Mouse (Mus musculus) layer of hippocampus, adult 9-11 months (tissue): Measurements from ENCODE around the gene Med15.
"Not testable (repeated sequence)": the region's sequence is repeated elsewhere in the genome, so short reads cannot be mapped to it uniquely, and the experiment has no call there.

Source experiments
- DNase-seq: peaks from one replicate; pipeline ENCODE4 v3.0.0; 2022

Med15 gene

DNA sequence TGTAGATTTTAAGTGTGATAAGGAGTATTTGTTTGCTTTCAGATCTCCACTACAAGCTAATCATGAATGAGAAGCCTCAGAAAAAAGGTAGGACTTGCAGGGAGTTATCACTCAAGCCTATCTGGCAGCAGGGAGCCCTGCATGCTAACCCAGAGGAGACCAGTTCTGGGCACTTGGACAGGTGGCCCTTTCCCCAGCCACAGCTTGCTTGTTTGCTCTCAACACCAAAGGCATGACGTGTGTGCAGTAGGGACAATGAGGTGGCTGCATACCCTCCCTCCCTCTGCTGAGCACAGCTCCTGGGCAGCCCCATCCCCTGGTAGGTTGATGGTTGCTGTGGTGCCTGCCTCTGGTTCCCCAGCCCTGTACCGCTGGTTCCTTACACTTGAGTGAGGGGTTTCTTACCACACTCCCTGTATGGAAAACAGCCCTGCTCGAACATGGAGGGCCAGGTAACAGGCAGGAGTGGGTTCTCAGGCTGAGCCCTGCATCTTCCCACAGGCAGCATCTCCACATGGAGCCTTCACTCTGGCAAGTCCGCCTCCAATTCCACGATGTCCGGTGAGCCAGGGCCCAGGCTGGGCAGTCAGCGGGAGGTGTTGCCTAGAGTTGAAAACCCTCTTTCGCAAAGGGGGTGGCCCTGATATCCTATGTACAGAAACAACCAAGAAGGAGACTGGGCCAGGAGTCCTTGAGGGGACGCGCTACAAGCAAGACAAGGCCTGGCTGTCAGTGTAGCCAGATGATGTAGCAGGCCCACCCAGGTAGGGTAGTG lies 84.9 kb downstream of the Med15 start:
- no peak for DNase-seq

DNA sequence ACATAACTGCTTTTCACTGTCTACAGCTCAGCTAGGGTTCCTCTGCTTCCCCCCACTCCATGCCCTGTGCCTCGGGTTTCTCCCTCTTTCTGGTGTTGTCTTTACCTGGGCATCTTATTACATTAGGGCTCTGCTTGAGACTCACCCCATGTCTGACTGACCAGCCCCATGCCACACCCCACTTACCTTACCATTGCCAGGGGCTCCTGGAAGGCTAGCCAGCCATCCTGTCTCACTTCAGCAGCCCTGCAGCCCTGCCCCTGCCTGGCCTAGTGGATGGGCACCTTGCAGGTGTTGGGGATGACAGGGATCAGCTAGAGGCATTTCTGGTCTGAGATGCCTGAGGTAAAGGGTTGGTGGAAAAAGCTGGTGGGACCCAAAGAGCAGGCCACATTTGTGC lies 85.5 kb downstream of the Med15 start:
- no peak for DNase-seq

DNA sequence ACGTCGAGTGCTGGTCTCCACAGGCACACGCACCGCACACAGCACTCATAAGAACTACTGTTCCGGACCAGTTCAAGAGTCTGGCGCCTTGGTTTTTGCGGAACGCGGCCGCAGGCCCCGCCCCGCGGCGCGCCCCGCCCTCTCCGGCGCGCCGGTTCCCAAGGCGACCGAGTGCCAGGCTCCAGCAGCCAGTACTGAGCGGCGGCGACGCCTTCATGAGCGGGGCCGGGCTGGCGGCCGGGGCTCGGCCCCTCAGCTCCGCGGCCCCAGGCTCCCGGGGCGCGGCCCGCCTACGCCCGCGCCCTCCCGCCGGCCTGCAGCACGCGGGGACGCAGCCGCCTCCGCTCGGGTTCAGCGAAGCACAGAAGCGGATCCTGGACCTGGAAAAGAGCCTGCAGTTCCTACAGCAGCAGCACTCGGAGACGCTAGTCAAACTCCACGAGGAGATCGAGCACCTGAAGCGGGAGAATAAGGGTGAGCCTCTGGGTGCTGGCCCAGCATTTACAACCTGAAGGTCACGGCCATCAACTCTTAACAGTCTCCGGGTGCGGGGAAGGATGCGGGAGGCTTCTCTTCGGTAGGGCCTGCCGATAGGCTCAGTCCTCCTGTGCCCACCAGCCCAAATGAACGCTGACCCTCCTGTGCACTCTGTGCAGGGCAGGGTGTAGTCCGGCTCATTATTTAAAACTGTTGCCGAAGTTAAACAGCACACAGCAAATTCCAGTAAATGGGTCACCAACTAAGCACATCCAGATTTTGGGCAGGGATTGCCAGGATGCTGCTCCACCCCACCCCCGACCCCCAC lies 86.2 kb downstream of the Med15 start, which contains the start of gene Ccdc74a:
Ccdc74a (plus strand) TSS at position 161 of the 805 bp plus-strand sequence.
- DNase-seq = peak; percentile 74

GRCm38 (mm10) chr16:17643437-17643990 lies 89.2 kb downstream of the Med15 start:
- DNase-seq = no peak

DNA sequence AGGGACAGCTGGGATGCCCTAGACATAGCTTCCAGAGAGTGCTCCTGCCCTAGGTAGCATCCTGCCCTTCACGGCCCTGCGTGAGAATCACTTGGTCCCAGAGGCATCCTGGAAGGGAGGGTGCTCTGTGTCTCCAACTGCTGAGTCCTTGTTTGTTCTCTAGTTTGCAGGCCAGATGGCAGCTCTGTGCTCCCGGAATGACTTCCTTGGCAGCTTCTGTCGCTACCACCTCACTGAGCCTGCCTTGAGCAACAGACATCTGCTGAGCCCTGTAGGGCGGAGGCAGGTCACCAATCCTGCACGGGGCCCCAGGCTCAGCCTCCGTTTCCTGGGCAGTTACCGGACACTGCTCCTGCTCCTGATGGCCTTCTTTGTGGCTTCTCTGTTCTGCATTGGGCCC lies 90.4 kb downstream of the Med15 start:
- peak; percentile 78 for DNase-seq

DNA sequence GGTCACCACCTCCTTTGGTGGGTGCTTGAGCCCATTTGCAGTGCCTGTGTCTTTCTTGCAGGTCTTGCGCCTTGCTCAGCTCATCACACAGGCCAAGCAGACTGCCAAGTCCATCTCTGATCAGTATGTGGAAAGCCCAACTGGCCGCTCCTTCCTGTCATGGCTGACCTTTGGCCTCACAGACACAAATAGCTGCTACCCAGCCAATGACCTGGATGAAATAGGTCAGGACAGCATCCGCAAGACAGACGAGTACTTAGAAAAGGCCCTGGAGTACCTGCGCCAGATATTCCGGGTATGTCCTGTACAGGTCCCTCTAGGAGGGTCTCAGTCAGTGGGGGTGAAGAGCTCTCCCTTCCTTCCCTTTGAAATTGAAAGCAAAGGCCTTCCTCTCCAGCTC lies 91.4 kb downstream of the Med15 start:
- no peak for DNase-seq

DNA sequence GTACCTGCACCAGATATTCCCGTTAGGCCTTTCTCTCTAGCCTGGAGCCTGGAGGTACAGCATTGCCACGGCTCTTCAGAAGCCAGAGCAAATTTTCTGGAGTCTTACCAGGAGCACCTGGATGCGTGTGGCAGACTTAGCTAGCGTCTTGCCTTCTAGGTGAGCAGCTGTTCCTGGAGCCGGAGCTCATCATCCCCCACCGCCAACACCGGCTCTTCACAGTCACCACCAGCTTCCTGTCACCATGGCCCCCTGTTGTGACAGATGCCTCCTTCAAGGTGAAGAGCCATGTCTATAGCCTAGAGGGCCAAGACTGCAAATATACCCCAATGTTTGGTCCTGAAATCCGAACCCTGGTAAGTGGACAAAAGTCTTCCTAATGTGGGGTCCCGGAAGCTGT lies 92.0 kb downstream of the Med15 start:
- DNase-seq = no peak

DNA sequence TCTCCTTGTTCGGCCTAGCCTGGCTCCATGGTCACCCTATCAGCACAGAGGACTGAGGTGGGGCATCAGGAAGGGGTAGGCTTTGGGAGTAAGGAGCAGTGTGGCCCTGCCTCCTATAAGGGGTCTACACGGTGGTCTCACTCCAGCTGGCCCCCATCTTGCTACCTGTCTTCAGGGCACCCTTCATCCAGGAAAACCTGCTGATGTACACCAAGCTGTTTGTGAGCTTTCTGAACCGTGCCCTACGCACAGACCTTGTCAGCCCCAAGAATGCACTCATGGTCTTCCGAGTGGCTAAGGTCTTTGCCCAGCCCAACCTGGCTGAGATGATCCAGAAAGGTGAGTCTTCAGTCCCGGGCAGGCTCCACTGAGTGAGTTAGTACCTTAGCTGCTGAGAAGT lies 92.7 kb downstream of the Med15 start:
- DNase-seq = no peak

DNA sequence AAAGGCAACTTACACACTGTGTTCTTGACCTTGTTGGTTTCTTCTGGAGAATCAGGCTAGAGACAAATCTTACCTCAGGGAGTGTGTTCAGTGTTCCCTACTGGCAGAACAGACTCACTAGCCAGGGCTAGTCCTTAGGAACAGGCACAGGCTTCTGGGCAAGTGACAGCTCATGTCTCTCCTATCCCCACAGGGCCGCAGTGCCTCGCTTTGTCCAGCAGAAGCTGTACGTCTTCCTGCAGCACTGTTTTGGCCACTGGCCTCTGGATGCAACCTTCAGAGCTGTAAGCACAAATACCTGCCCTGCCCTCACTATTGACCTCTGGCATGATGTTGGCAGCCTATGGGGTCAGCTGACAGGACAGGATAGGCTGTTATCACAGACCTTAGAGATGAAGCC lies 93.6 kb downstream of the Med15 start:
- no peak for DNase-seq

GRCm38 (mm10) chr16:17638036-17638628 lies 94.6 kb downstream of the Med15 start:
- DNase-seq = no peak

GRCm38 (mm10) chr16:17637610-17638009 lies 95.1 kb downstream of the Med15 start:
- no peak for DNase-seq

- no peak for DNase-seq
Observed at GRCm38 (mm10) chr16:17636904-17637303, 95.8 kb downstream of the Med15 start.

GRCm38 (mm10) chr16:17633481-17634181 lies 99.1 kb downstream of the Med15 start:
- no peak for DNase-seq

- DNase-seq = no peak
Observed at GRCm38 (mm10) chr16:17632580-17632979, 100.1 kb downstream of the Med15 start.

DNA sequence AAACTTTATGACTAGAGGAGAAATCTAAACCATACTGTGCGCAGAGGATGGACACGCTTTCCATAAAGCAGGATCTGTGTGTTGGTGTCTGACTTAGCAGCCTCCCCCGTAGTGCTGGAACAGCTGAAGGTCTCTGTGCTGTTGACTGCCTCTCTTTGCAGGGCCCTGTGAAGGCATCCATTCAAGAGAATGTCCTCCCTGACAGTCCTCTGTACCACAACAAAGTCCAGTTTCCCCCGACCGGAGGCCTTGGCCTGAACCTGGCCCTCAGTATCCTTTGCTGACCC lies 106.5 kb downstream of the Med15 start:
- DNase-seq = no peak

DNA sequence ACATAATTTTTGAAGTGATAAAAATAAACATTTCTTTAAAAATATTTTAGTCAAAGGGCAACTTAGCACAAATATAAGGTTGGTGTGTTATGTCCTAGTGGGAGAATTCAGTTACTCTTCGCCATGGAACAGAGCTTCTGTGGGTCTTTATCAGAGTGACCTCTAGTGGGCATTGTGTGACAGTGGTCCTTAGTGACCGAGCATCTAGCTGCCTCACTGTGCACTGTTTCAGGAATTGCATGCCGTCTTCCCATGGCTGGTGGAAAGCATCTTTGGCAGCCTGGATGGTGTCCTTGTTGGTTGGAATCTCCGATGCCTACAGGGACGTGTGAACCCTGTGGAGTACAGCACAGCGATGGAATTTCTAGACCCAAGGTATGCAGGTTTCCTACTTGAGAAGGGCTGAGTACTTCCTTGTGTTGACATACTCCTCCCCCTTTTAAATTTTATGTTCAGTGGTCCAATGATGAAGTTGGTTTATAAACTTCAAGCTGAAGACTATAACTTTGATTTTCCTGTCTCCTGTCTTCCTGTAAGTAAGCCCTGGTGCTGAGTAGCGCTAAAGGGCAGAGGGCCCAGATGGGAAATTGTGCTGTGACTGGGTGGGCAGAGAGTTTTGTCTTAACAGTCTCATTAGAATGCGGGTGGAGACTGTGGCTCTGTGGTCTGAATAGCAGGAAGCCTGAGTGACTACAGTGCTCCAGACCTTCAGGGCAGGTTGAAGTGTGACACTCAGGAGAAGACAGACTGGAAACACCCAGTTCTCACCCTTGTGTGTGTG lies 107.0 kb downstream of the Med15 start:
- DNase-seq = no peak

GRCm38 (mm10) chr16:17621936-17622335 lies 110.8 kb downstream of the Med15 start:
- no peak for DNase-seq

GRCm38 (mm10) chr16:17619198-17620105 lies 113.2 kb downstream of the Med15 start, which contains the start of gene Smpd4:
Gene Smpd4 (plus strand): TSS chr16:17619354.
- peak; percentile 76 for DNase-seq

DNA sequence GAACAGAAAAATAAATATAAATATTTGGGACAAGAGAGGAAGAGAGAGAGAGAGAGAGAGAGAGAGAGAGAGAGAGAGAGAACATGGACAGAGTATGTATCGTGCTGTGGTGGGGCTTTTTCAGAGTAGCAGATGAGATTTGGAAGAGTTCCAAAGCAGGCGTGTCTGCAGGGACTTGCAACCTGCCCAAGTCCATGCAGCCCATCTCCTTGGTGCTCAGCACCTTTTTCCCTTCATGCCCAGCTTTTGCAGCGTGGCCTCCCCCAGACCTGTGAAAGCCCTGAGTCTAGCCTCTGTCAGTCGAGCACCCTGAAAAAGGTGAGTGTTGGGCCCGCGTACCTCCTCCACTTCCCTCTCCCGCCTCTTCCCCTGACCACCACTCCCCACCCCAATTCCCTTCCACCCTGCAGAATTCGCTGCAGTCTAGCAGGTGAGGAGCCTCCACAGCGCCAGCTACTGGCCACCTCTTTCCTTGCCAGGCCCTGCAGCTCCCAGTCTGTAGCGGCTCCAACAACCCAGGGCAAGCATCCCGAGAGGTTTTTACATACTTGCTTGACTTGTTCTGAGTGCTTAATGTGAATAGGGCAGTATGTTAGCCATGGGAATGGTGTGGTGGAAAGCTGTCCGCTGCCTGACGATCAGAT lies 114.6 kb downstream of the Med15 start:
- no peak for DNase-seq

DNA sequence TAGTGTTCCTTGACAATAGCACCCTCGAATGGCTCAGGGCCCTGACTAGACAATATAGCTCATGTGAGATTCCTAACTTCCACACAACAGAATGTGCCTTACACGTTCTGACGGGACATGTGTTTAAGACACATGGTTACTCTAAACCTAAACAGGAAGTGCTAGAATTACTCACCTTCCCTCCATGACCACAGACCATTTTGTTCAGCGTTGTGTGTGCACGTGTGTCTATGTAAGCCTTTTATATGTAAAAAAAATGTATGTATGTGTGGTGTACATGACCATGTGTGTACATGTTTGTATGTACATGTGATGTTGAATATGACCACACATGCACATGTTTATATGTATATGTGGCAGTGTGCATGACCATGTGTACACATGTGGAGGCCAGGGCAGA lies 116.5 kb downstream of the Med15 start:
- no peak for DNase-seq

GRCm38 (mm10) chr16:17614740-17615139 lies 118.0 kb downstream of the Med15 start:
- not testable (repeated sequence) for DNase-seq
